ENCODE assay signal across 1 mouse cellular context in the genomic region with DNA sequence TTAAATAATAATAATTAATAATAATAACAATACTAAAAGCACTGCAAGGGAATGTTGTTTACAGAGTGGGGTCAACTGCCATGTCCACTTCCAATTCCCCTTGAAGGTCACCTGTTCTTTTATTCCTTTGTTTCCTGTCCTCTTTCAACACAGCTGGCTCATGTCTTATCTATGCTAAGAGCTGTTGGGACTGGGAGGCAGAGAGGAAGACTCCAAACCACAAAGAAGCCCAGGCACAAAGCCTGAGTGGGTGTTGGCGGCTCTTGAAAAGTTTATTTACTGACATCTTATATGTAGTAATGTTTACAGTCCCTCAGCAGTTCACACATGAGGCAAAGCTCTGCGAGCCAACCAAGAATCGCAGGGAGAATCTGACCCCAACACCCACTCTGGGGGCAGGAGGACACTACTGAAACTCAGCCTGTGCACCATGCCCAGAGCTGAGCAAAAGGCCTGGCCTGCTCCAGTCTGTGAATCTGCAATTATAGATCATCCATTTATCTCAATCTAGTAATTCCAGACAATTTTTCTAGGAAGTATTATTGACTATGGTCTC.
TF ChIP-seq lines count a peak whose summit lies in the region.

No protein-coding gene starts in this region.

TF ChIP-seq in MEL, 35 proteins besides CTCF, POLR2A, EP300 and RAD21 (continued from another document):
- TF ChIP-seq ETS1 (IDR thresholded peaks at IDR 0.05; ENCODE audit: low read depth, low read length) = peak; percentile 95
- no peak for TF ChIP-seq MAZ (IDR thresholded peaks at IDR 0.05; ENCODE audit: low read depth, low read length)
- no peak for TF ChIP-seq E2F4 (IDR thresholded peaks at IDR 0.05; ENCODE audit: borderline replicate concordance, low read depth, low read length)
- peak; percentile 43; the same call in 1 of the 2 replicates for TF ChIP-seq MXI1 (IDR thresholded peaks at IDR 0.05; ENCODE audit: low read depth, low read length)
- TF ChIP-seq TCF12 (IDR thresholded peaks at IDR 0.05; ENCODE audit: low read depth, low read length) = peak; percentile 82
- TF ChIP-seq ELF1 (IDR thresholded peaks at IDR 0.05; ENCODE audit: low read depth, low read length) = no peak
- TF ChIP-seq GATA1 (IDR thresholded peaks at IDR 0.05; ENCODE audit: low read depth, low read length) = peak; percentile 89
- TF ChIP-seq UBTF (IDR thresholded peaks at IDR 0.05; ENCODE audit: borderline replicate concordance, insufficient read depth, low read depth, low read length) = no peak
- TF ChIP-seq GABPA (IDR thresholded peaks at IDR 0.05; ENCODE audit: low read depth, low read length) = no peak
- peak; percentile 32; the same call in 1 of the 2 replicates for TF ChIP-seq MYB (IDR thresholded peaks at IDR 0.05; ENCODE audit: low read depth, low read length)
- no peak for TF ChIP-seq MEF2A (IDR thresholded peaks at IDR 0.05; ENCODE audit: extremely low read depth, insufficient replicate concordance, low read depth, low read length, poor library complexity, severe bottlenecking)
- peak; percentile 73 for TF ChIP-seq TAL1 (IDR thresholded peaks at IDR 0.05; ENCODE audit: low read length)
- no peak for TF ChIP-seq ZKSCAN1 (IDR thresholded peaks at IDR 0.05; ENCODE audit: low read depth, low read length)
